Mouse (Mus musculus) thymus, postnatal 0 days (tissue): Measurements from ENCODE around the gene Fam205a4. TPM values are rescaled to one million over a fixed set of nuclear protein-coding genes. Genes with fewer than 3 reads are reported as not detected.
"Not testable (repeated sequence)": the region's sequence is repeated elsewhere in the genome, so short reads cannot be mapped to it uniquely, and the experiment has no call there.

ENCODE experiments used
- DNase-seq: peaks from one replicate; pipeline ENCODE4 v3.0.0-alpha.2; 2015; ENCODE audit warnings: low spot score
- polyA plus RNA-seq: library from polyadenylated mRNA; unstranded; fragments of >200 nt; fragmentation: Nextera tagmentation; extraction: Ambion mirVana; gene quantifications from 2 replicates; pipeline ENCODE4 v1.2.1, GENCODE M21; 2015

Gene Fam205a4
- polyA plus RNA-seq: not detected in 2 replicates

DNA sequence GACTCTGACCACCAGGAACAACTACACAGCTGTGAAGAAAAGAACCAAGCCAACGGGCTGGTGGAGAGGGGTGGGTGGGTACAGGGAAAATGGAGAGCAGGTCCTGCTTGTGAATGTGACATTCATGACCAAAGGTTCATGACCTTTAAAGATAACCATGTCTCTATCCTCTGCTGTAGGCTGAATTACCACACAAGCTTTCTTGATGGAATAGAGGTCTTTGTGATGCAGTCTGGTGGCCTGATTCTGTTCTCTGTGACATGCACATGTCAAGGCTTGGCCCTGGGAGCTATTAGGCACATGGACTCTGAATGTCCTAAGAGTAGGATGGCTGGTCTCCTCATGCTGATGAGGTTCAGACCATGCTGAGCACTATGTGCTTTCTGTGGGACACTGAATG, at the start of gene Fam205a4:
Gene Fam205a4 (plus strand): TSS at position 301 of the 400 bp plus-strand sequence.
- DNase-seq: not testable (repeated sequence)

DNA sequence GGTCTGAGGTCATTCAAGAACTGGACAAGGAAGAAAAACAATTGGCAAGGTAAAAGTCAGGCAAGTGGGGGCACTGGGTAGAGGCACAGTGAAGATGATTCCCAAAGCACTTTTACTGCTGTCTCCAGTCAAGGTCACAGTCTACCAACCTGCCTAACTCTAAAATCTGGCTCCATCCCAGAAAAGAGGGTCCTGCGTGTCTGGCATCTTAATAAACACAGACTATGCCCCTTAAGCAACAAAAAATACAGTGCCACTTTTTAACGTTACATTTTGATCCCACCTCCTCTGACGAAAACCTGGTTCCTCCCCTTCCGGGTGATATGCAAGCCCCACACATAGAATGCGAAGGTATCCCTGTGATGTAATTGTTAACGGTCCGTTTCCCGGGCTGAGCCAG, 24.6 kb upstream of the Fam205a4 start, which contains the start of gene Gm20878:
Gene Gm20878 (plus strand): TSS at position 301 of the 400 bp plus-strand sequence.
- not testable (repeated sequence) for DNase-seq

Other genes with a start within 250 kb of the Fam205a4 start
- gene Dctn3, start 242.9 kb upstream of the Fam205a4 start, polyA plus RNA-seq: 180 and 181 TPM in 2 replicates
- 0.06 TPM in 1 of 2 replicates, not detected in the other for gene Arid3c, start 234.9 kb upstream of the Fam205a4 start, polyA plus RNA-seq
- 48.2 and 49.3 TPM in 2 replicates for gene Galt, start 210.8 kb upstream of the Fam205a4 start, polyA plus RNA-seq
- gene Sigmar1, start 209.9 kb upstream of the Fam205a4 start, polyA plus RNA-seq: 36.1 and 40.3 TPM in 2 replicates
- 39.3 and 41.1 TPM in 2 replicates for gene Ccl27a, start 191.8 kb upstream of the Fam205a4 start, polyA plus RNA-seq
- 9.6 and 19.1 TPM in 2 replicates for gene Gm21541, start 62.4 kb upstream of the Fam205a4 start, polyA plus RNA-seq
- 0.68 and 2.6 TPM in 2 replicates for gene Gm20878, start 24.5 kb upstream of the Fam205a4 start, polyA plus RNA-seq
- not detected in 2 replicates for gene Gm21093, start 68.7 kb downstream of the Fam205a4 start, polyA plus RNA-seq
- gene Gm3893, start 125.1 kb downstream of the Fam205a4 start, polyA plus RNA-seq: not detected in 2 replicates
- gene Gm13304, start 148.8 kb downstream of the Fam205a4 start, polyA plus RNA-seq: 9.7 and 13.6 TPM in 2 replicates
- 13.1 TPM in 1 of 2 replicates, not detected in the other for gene Gm13306, start 187.4 kb downstream of the Fam205a4 start, polyA plus RNA-seq
- 23.3 and 23.5 TPM in 2 replicates for gene Gm13305, start 202.5 kb downstream of the Fam205a4 start, polyA plus RNA-seq